Mouse (Mus musculus) kidney, adult 2 months (tissue): ENCODE results near the gene Slc34a3. TPM values are rescaled to one million over a fixed set of nuclear protein-coding genes. Genes with fewer than 3 reads are reported as not detected.
A peak's percentile ranks its signal among the peaks of the same experiment; 100 is the strongest.

Experiments
- DNase-seq: peaks from one replicate; pipeline ENCODE4 v3.0.0; 2021
- H3K27ac ChIP-seq: fragments of 200-500 bp; 2 replicates; pipeline ENCODE4 v1.5.1; 2012; ENCODE audit warnings: low read depth, low read length, control low read depth, inconsistent platforms; ENCODE audit not compliant: insufficient read depth
- H3K27me3 ChIP-seq: fragments of 200-500 bp; replicated peaks from 2 replicates; pipeline ENCODE4 v1.6.1; 2012; ENCODE audit warnings: mild to moderate bottlenecking, moderate library complexity, low read length, inconsistent platforms; ENCODE audit not compliant: control insufficient read depth, insufficient read depth
- H3K36me3 ChIP-seq: fragments of 200-500 bp; 2 replicates; pipeline ENCODE4 v1.6.1; 2012; ENCODE audit warnings: mild to moderate bottlenecking, moderate library complexity, low read length, inconsistent platforms; ENCODE audit not compliant: control insufficient read depth, insufficient read depth
- H3K4me1 ChIP-seq: fragments of 200-500 bp; 2 replicates; pipeline ENCODE4 v1.6.1; 2011; ENCODE audit warnings: low read length; ENCODE audit not compliant: control insufficient read depth, insufficient read depth
- H3K4me3 ChIP-seq: fragments of 200-500 bp; 2 replicates; pipeline ENCODE4 v1.5.1; 2011; ENCODE audit warnings: mild to moderate bottlenecking, low read depth, low read length, control low read depth; ENCODE audit not compliant: insufficient read depth
- CTCF ChIP-seq: fragments of 200-500 bp; conservative IDR thresholded peaks from 2 replicates; pipeline ENCODE4 v1.5.1; 2011; ENCODE audit warnings: low read depth, mild to moderate bottlenecking, control low read depth, low read length, moderate library complexity, mixed read lengths; ENCODE audit not compliant: insufficient read depth, insufficient read length
- POLR2A ChIP-seq: fragments of 200-500 bp; IDR thresholded peaks from one replicate; pipeline ENCODE4 v1.6.1; 2011; ENCODE audit warnings: low read depth, low read length, control low read depth
- WGBS: fragments of 180-500 bp; shearing (Covaris S2); methylation state at CpG from one replicate; pipeline ENCODE4 v1.1.7; 2018; 5-methylcytosine and 5-hydroxymethylcytosine counted together
- polyA plus RNA-seq: library from polyadenylated mRNA; depleted of rRNA; stranded (reverse); fragments of >200 nt; gene quantifications from 2 replicates; pipeline ENCODE4 v1.2.3, GENCODE M21; 2012

The Slc34a3 gene
- polyA plus RNA-seq, 1 experiment: 240 TPM

DNA sequence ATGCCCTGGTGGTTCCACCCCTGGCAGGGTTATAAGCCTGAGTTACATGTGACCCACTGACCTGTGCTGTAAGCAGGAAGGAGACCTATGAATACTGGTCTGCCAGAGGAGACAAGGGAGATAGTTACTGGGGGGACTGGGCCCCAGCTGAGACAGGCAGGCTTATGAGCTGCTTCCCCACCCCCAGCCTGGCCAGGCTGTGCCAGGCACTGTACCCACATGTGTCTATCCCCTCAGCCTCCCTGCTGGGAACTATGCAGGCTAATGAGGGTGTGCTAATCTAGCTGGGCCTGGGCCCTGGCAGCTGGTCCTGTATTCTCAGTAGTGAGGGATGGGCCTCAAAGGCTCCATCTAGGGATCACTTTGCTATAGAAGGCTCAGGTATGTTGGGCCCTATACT, 33.1 kb upstream of the Slc34a3 start:
- DNase-seq: no peak
- H3K4me3 ChIP-seq: no peak overlapping the region
- H3K27ac ChIP-seq: peak overlapping the region; percentile 36
- H3K27me3 ChIP-seq: no peaks in the 10 kb centered on the region
- TF ChIP-seq CTCF: no peak
- TF ChIP-seq POLR2A: no peak
- H3K4me1 ChIP-seq: peaks cover 24% of the 10 kb centered on the region
- no peaks in the 10 kb centered on the region for H3K36me3 ChIP-seq

DNA sequence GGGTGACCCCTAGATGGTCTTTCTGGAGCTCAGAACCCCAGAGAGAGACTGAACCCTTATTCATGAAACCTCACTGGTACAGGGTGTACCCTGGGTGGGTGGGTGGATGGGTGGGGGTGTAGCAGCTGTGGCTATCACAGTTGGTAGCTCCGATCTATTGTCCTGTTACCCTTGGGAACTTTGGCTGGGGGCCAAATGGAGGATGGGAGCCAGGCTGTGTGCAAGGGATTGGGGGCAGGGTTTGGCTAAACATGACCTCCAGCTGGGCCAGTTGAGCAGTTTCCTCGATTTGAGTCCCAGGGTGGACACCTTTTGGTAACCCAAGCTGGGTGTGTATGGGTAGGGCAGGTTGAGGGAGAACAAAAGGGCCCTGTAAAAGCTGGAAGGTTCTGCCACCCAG, 32.6 kb upstream of the Slc34a3 start:
- Histone ChIP-seq H3K27ac (peak overlapping the region; percentile 95), H3K36me3 (no peaks in the 10 kb centered on the region), H3K27me3 (no peaks in the 10 kb centered on the region), H3K4me1 (peaks cover 26% of the 10 kb centered on the region), H3K4me3 (peak overlapping the region; percentile 58)
- peak; percentile 86 for DNase-seq
- TF ChIP-seq POLR2A (no peak), CTCF (no peak)
- 9% methylated on average over 2 of the region's 2 CpGs for WGBS

DNA sequence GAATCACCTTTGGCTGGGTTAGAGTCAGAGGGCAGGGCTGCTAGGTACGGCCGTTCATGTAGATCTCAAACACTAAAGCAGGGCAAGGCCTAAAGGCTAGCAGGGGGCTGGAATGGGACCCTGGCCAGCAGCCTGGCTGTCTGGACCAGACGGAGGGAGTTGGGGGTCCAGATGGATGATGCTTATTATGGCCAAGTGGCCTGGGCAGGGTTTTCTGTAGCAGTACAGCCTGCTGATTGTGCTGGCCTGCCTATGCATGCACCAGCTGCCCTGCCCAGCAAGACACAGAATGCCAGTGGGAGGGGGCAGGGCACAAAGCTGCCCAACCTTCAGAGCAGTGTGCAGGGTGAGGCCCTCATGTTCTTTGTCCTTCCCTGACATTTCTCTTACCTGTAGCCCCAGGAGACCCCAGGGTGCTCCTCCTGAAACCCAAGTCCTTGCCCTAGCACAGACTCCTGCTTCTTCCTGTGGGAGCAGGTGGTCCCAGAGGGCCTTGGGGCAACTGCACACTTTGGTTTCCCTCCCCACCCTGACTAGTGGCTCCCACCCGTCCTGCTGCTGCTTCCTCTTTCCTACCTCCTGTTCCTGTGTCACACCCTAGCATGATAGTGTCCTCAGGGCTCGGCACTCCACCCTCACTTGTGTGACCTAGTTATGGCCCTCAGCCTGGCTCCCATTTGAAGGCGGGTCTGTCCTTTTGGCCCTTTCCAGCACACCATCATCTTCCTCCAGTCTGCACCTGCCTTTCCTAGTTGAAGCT, 31.9 kb upstream of the Slc34a3 start:
- 34% methylated on average over 6 of the region's 6 CpGs for WGBS
- peak; percentile 66 for DNase-seq
- Histone ChIP-seq H3K4me3 (peak overlapping the region; percentile 58), H3K4me1 (peaks cover 21% of the 10 kb centered on the region), H3K27me3 (no peaks in the 10 kb centered on the region), H3K27ac (peak overlapping the region; percentile 95), H3K36me3 (no peaks in the 10 kb centered on the region)
- TF ChIP-seq CTCF (no peak), POLR2A (no peak)

DNA sequence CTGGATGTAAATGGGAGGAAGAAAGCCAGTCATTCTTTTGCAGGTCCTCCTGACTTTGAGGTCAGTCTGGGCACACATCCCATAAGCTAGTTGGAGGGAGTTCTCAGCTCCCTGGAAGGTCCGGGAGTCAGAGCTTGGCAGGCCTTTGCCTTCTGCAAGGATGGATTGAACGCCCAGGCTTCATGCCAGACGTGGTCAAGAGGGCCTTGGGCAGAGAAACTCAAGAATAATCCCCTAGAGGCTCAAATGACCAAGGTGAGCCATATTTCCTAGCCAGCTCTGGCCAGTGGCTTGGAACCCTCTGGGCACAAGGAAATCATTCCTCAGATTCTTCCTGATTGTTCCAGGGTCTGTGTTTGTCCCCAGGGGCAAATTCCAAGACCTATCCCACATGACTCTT, 30.7 kb upstream of the Slc34a3 start:
- DNase-seq: peak; percentile 94
- H3K36me3 ChIP-seq: no peaks in the 10 kb centered on the region
- H3K4me3 ChIP-seq: peak overlapping the region; percentile 84
- no peaks in the 10 kb centered on the region for H3K27me3 ChIP-seq
- TF ChIP-seq POLR2A: no peak
- no peak for TF ChIP-seq CTCF
- peak overlapping the region; percentile 95 for H3K27ac ChIP-seq
- peaks cover 20% of the 10 kb centered on the region for H3K4me1 ChIP-seq
- 16% methylated on average over 3 of the region's 3 CpGs for WGBS

- H3K27me3 ChIP-seq: no peaks in the 10 kb centered on the region
- H3K27ac ChIP-seq: peak overlapping the region; percentile 95
- 50% methylated on average over 5 of the region's 5 CpGs for WGBS
- DNase-seq: no peak
- TF ChIP-seq CTCF: no peak
- peaks cover 20% of the 10 kb centered on the region for H3K4me1 ChIP-seq
- peak overlapping the region; percentile 84 for H3K4me3 ChIP-seq
- no peaks in the 10 kb centered on the region for H3K36me3 ChIP-seq
Observed at GRCm38 (mm10) chr2:25264286-25264660, 30.1 kb upstream of the Slc34a3 start.

DNA sequence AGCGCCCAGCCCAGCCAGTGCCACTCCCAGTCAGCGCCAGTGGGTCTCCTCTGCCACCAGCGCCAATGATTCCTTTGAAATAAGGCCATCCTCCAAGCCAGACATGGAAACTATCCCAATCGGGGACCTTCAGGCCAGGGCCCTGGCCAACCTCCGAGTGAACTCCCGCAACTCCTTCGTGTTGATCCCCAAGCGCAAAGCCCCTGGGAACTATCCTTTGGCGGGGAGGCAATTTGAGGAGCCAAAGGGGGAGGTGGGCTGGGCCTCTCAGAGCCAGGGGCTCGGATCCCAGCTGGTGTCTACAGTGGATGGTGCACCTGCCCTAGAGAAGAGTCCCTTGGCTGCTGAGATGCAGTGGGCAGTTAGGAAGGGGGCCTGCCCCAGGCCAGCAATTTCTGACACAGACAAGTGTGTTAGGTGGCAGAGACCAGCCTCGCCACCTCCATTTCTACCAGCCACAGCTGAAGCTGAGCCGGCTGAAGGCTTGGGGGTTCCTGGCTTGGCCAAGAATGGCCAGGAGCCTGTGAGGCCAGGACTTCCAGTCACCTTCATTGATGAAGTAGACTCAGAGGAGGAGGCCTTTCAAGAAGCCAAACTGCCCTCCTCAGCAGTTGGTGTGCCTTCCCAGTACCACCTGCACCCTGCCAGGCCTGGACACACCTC, 29.6 kb upstream of the Slc34a3 start:
- Histone ChIP-seq H3K27me3 (no peaks in the 10 kb centered on the region), H3K36me3 (no peaks in the 10 kb centered on the region), H3K4me3 (peak overlapping the region; percentile 84), H3K4me1 (peaks cover 20% of the 10 kb centered on the region), H3K27ac (peak overlapping the region; percentile 95)
- DNase-seq: no peak
- TF ChIP-seq POLR2A (no peak), CTCF (no peak)
- 25% methylated on average over 12 of the region's 12 CpGs for WGBS

DNA sequence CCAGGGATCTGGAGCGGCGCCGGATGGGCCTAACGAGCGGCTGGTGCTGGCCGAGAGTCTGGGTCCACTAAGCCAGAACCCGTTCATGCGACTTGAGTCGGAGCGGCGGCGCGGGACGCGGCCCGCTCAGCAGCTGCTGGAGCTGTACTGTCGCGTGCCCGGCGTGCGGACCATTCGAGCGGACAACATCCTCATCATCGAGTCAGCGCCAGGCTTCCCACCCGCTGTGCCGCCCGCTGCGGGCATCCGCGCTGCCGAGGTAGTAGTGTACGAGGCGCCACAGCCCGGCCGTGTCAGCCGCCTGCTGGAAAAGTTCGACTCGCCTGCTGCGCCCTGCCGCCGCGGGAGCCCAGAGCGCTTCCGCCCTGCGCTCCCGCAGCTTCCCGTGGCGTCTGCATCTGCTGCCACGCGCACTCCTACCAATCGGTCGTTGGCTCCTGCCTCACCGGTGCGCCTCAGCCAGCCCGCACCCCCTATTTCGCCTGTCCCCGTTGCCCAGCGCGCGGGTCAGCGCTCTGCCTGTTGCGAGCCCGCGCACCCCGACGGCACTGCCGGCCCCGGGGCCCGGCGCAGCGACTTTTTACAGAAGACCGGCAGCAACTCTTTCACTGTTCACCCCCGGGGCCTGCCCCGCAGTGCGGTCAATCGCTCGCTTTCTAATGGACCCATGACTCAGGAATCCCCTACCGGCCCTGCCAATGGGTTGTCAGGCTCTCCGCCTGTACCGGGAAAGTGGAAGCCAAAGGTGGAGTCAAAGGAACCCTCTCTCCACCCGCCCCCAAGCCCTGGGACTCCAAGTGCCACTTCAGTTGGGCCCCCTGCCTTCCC, 28.8 kb upstream of the Slc34a3 start:
- DNase-seq: no peak
- H3K27me3 ChIP-seq: no peaks in the 10 kb centered on the region
- H3K36me3 ChIP-seq: no peaks in the 10 kb centered on the region
- peak overlapping the region; percentile 95 for H3K27ac ChIP-seq
- H3K4me1 ChIP-seq: peaks cover 19% of the 10 kb centered on the region
- peak overlapping the region; percentile 84 for H3K4me3 ChIP-seq
- TF ChIP-seq POLR2A (no peak), CTCF (no peak)
- under 1% methylated on average over 82 of the region's 82 CpGs for WGBS
